Mouse (Mus musculus): ENCODE measurements around the gene Ldlrad1. TPM values are rescaled to one million over a fixed set of nuclear protein-coding genes. Genes with fewer than 3 reads are reported as not detected.

Ldlrad1 gene
- polyA plus RNA-seq, 1 experiment from 2014 or later: not detected

DNA sequence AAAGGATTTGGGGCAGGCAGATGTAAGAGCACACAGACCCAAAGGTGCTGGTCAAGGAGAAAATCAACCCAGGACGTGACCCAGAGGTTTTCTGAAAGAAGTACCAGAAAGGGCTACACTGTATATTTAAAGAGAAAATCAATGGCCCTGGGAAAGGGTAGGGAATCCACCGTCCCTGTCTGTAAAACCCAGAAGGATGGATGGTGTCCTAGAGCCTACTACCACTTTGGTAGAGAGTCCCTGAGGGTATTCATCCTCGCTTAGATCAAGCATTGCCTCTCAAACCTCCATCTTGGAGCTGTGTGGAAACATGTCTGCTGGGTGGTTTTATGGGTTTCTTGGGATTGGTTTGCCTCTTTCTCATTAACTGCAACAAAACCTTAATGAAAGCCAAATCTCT is 45.4 kb downstream of the Ldlrad1 start:
- no peak overlapping the region for H3K27ac ChIP-seq (ENCODE audit: low read depth, low read length)
- DNase-seq (ENCODE audit: low spot score): no peak
- WGBS: 40% methylated on average over 3 of the region's 3 CpGs

DNA sequence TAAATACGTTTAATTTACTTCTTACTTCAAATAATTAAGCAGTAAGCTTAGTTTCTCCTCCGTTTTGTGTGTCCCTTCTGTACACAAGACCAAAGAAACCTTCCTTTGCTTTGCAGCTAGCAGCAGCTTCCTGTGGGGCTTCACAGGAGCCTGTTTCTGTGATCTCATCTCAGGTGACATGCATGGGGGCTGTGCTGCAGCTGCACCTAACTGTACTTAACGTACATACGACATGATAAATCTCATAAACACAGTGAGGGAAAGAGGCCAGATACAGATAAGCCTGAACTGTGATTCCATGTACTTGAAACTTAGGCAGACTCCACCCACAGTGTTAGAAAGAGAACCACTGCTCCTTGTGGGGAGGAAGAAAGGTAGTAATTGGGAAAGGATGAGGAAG is 51.0 kb downstream of the Ldlrad1 start:
- no peak overlapping the region for H3K9ac ChIP-seq (ENCODE audit: low read depth, low read length)
- no peak for ATAC-seq (replicated peaks; ENCODE audit: low FRiP score)
- no peak overlapping the region for H3K27ac ChIP-seq (ENCODE audit: low read depth, low read length)
- no peaks in the 10 kb centered on the region; the same call in 1 of the 2 replicates for H3K9me3 ChIP-seq (ENCODE audit: control insufficient read depth, low read length)
- 49% methylated on average over 4 of the region's 4 CpGs for WGBS
- no peak overlapping the region for H3K4me2 ChIP-seq
- no peak overlapping the region for H3K4me3 ChIP-seq (ENCODE audit: low read depth, low read length)
- no peaks in the 10 kb centered on the region for H3K36me3 ChIP-seq (ENCODE audit: control insufficient read depth, insufficient read depth, low read length)
- H3K27me3 ChIP-seq (replicated peaks; ENCODE audit: control insufficient read depth, insufficient read depth, low read length): no peaks in the 10 kb centered on the region
- no peak for DNase-seq (ENCODE audit: low spot score)
- H3K4me1 ChIP-seq (replicated peaks; ENCODE audit: control insufficient read depth, insufficient read depth, low read length): no peaks in the 10 kb centered on the region

More for the DNA sequence above, 45.4 kb downstream of the Ldlrad1 start:
- no peak for ATAC-seq (replicated peaks; ENCODE audit: low FRiP score)
- peak overlapping the region; percentile 75 for H3K4me3 ChIP-seq (ENCODE audit: low read depth, low read length)
- no peaks in the 10 kb centered on the region for H3K36me3 ChIP-seq (ENCODE audit: control insufficient read depth, insufficient read depth, low read length)
- no peaks in the 10 kb centered on the region for H3K27me3 ChIP-seq (replicated peaks; ENCODE audit: control insufficient read depth, insufficient read depth, low read length)
- H3K9me3 ChIP-seq (ENCODE audit: control insufficient read depth, low read length): no peaks in the 10 kb centered on the region
- H3K4me1 ChIP-seq (replicated peaks; ENCODE audit: control insufficient read depth, insufficient read depth, low read length): peaks cover 19% of the 10 kb centered on the region
- H3K9ac ChIP-seq (ENCODE audit: low read depth, low read length): peak overlapping the region; percentile 82
- H3K4me2 ChIP-seq: peak overlapping the region; percentile 96

Other genes starting within 250 kb of the Ldlrad1 start
- 122 and 128 TPM in 2 replicates for gene Mrpl37, start 142.3 kb upstream of the Ldlrad1 start, polyA plus RNA-seq (2014; fragmentation: Nextera tagmentation; extraction: Ambion mirVana)
- gene Cyb5rl, start 142.2 kb upstream of the Ldlrad1 start, polyA plus RNA-seq (2014; fragmentation: Nextera tagmentation; extraction: Ambion mirVana): 5.7 and 5.9 TPM in 2 replicates
- gene Cdcp2, start 112.3 kb upstream of the Ldlrad1 start, polyA plus RNA-seq (2014; fragmentation: Nextera tagmentation; extraction: Ambion mirVana): not detected in 2 replicates
- gene Tmem59, start 30.8 kb upstream of the Ldlrad1 start, polyA plus RNA-seq (2014; fragmentation: Nextera tagmentation; extraction: Ambion mirVana): 221 and 223 TPM in 2 replicates
- gene Tceanc2, start 30.1 kb upstream of the Ldlrad1 start, polyA plus RNA-seq (2014; fragmentation: Nextera tagmentation; extraction: Ambion mirVana): 23.0 and 32.3 TPM in 2 replicates
- gene Lrrc42, start 44.4 kb downstream of the Ldlrad1 start, polyA plus RNA-seq (2014; fragmentation: Nextera tagmentation; extraction: Ambion mirVana): 40.7 and 41.1 TPM in 2 replicates
- 14.8 and 16.0 TPM in 2 replicates for gene Hspb11, start 44.4 kb downstream of the Ldlrad1 start, polyA plus RNA-seq (2014; fragmentation: Nextera tagmentation; extraction: Ambion mirVana)
- 0.12 TPM in 1 of 2 replicates, not detected in the other for gene Dio1, start 98.0 kb downstream of the Ldlrad1 start, polyA plus RNA-seq (2014; fragmentation: Nextera tagmentation; extraction: Ambion mirVana)
- gene Yipf1, start 105.2 kb downstream of the Ldlrad1 start, polyA plus RNA-seq (2014; fragmentation: Nextera tagmentation; extraction: Ambion mirVana): 39.0 and 45.5 TPM in 2 replicates
- 47.4 and 53.2 TPM in 2 replicates for gene Ndc1, start 158.6 kb downstream of the Ldlrad1 start, polyA plus RNA-seq (2014; fragmentation: Nextera tagmentation; extraction: Ambion mirVana)
- 1.2 and 1.5 TPM in 2 replicates for gene Glis1, start 225.4 kb downstream of the Ldlrad1 start, polyA plus RNA-seq (2014; fragmentation: Nextera tagmentation; extraction: Ambion mirVana)